Mouse (Mus musculus) thymus, postnatal 4 days (tissue): ENCODE data around the gene Ppp1r9b.
"Not testable (repeated sequence)": the region's sequence is repeated elsewhere in the genome, so short reads cannot be mapped to it uniquely, and the experiment has no call there.

Experiments used
- DNase-seq: peaks from one replicate; pipeline ENCODE4 v3.0.0; 2021

Gene Ppp1r9b

GRCm38 (mm10) chr11:94998041-94998531 is 7.3 kb downstream of the Ppp1r9b start:
- peak; percentile 96 for DNase-seq

DNA sequence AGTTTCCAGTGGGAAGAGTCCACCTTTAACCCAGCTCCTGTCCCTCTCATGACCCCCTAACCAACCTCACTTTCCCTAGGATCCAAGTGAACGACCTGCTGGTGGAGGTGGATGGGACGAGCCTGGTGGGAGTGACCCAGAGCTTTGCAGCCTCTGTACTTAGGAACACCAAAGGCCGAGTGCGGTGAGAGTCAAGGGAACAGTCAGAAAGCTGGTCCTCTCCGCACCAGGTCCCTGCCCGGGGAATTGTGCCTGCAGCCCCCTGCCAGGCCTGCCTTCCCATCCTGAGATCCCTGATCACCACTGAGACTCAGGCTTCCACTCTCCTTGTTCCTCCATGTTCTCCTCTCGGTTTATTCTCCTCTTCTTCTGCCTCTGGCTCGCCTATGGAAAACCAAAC is 9.3 kb downstream of the Ppp1r9b start:
- DNase-seq = peak; percentile 56

GRCm38 (mm10) chr11:95000548-95000947 is 9.7 kb downstream of the Ppp1r9b start:
- peak; percentile 76 for DNase-seq

DNA sequence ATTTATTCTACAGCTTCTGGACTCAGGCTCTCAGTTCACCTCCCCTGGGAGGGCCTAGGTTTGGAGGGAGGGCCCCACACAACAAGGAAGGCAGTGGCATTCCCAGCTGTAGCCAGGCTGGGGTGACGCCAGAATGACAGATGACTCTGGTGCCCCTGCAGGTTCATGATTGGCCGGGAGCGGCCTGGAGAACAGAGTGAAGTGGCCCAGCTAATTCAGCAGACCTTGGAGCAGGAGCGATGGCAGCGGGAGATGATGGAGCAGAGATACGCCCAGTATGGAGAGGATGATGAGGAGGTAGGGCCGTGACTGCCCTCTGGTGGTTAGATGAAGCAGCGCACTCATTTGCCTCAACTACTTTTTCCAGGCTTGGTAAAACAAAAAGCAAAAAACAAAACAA is 10.2 kb downstream of the Ppp1r9b start:
- DNase-seq = peak; percentile 80

GRCm38 (mm10) chr11:95001584-95002347 is 10.9 kb downstream of the Ppp1r9b start:
- peak; percentile 20 for DNase-seq

- no peak for DNase-seq
Observed at GRCm38 (mm10) chr11:95002705-95003104, 11.9 kb downstream of the Ppp1r9b start.

DNA sequence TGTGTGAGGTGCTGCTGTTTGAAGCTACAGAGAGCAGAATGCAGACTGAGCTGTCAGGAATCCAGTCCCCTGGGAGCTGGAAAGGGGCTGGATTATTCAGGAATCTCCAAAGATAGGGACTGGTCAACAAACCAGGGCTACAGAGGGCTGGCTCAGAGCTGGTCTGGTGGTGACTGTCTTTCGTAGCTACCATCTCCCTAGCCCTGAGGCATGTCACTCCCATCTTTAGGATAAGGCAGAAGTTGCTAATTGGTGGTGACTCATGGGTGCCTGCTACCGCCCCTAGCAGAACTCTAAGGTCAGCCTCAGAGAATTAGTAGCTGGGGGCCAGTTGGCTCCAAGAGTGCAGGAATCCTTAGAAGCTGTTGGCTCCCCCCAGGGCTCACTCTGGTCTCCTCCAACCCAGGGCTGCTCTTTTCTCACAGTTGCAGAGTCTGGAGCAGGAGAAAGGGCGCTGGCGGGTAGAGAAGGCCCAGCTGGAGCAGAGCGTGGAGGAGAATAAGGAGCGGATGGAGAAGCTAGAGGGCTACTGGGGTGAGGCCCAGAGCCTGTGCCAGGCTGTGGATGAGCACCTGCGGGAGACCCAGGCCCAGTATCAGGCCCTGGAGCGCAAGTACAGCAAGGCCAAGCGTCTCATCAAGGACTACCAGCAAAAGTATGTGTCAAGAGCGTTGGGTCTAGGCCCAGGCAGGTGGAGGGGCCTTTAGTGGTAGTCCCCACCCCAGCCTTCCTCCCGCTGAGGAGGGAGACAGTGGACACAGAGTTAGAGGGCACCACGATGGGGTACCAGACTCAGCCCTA is 13.5 kb downstream of the Ppp1r9b start:
- no peak for DNase-seq

DNA sequence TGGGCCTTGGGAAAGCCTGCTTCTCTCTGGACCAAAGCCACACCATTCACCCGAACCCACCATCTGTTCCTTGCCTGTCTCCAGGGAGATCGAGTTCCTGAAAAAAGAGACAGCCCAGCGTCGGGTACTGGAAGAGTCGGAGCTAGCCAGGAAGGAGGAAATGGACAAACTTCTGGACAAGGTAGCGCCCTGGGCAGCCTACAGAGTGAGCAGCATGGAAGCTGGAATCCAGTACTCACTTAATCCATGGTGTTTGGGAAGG is 14.0 kb downstream of the Ppp1r9b start:
- no peak for DNase-seq

DNA sequence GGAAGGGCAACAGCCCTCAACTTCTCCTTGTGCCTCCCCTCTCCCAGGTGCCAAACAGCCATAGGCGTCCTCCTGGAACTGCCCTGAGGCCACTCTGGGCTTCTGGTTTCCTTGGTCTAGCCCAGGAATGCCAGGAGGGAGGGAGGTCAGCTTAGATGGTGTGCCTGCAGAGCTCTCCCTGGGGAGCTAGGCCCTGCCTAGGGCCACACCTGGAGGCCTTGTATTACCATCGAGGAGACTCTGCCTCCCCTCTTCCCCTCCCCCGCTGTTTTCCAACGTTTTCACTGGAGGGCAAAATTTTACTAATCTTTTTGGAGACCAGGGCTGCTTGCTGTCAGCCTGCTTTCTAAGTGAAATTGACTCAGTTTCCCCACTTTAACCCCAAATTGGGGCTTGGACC is 15.2 kb downstream of the Ppp1r9b start:
- peak; percentile 37 for DNase-seq

- DNase-seq = peak; percentile 87
Observed at GRCm38 (mm10) chr11:95006525-95007219, 15.8 kb downstream of the Ppp1r9b start.

GRCm38 (mm10) chr11:95007418-95007817 is 16.6 kb downstream of the Ppp1r9b start:
- DNase-seq = no peak

GRCm38 (mm10) chr11:95008661-95009628 is 18.1 kb downstream of the Ppp1r9b start:
- no peak for DNase-seq

- DNase-seq = peak; percentile 42
Observed at GRCm38 (mm10) chr11:95009629-95010014, 18.8 kb downstream of the Ppp1r9b start, which contains the start of gene Samd14. TSS of gene Samd14 (plus strand) at chr11:95009879.

- peak; percentile 34 for DNase-seq
Observed at GRCm38 (mm10) chr11:95010141-95010739, 19.4 kb downstream of the Ppp1r9b start.

- DNase-seq = not testable (repeated sequence)
Observed at GRCm38 (mm10) chr11:95010841-95011403, 20.1 kb downstream of the Ppp1r9b start.

DNA sequence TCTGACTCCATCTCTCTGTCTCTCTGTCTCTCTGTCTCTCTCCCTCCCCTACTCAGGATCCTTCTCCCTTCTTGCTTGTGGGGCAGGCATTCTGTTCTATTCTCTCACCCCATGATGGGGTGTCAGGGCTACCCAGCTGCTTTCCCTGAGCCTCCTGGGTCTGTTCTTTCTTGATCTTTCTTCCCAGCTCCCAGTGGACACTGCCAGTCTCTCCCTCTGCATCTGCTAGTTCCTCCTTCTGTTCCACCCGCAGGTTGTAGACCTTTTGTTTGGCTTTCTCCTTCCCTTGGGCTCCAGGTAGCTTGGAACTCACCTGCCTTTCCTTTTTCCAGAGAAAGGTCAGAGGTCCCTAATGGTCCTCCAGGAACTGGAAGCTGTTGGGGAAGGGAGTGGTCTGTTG is 20.6 kb downstream of the Ppp1r9b start:
- DNase-seq = no peak

DNA sequence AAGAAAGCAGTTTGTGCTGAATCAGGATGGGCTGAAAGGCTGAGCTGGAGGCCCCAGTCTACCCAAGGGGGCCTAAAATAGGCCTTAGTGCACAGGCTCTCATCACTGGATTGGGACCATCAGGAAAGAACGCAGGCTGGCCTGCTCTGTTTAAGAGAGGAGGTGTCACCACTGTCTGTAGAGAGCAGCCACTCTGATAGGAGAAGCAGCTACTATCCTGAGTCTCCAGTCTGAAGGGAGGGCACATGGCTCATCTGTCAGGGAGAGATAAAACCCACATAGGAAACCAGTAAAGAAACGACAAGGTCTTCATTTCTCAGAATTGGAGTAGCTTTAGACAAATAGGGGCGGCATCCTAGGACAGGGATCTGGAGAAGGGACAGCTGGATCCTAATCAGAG is 21.2 kb downstream of the Ppp1r9b start:
- DNase-seq = no peak

DNA sequence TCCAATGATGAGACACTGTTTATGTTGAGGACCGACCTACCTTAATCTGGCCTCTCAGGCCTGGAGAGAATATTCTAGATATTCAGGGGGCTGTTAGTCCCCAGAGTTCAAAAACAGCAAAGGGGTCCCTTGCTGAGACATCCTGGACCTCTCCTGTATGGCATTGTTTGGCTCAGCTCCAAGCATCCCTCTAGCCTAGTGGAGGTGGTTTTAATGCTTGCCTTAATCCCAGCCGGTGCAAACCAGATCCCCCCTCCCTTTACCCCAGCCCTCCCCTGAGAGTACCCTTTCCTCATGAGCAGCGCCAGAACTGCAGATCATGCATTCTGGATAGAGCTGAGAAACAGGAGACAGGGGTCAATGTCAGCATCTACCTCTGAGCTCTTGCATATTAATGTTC is 21.7 kb downstream of the Ppp1r9b start:
- DNase-seq = no peak

GRCm38 (mm10) chr11:95015484-95015883 is 24.6 kb downstream of the Ppp1r9b start:
- no peak for DNase-seq

- peak; percentile 38 for DNase-seq
Observed at GRCm38 (mm10) chr11:95022237-95022992, 31.6 kb downstream of the Ppp1r9b start.

DNA sequence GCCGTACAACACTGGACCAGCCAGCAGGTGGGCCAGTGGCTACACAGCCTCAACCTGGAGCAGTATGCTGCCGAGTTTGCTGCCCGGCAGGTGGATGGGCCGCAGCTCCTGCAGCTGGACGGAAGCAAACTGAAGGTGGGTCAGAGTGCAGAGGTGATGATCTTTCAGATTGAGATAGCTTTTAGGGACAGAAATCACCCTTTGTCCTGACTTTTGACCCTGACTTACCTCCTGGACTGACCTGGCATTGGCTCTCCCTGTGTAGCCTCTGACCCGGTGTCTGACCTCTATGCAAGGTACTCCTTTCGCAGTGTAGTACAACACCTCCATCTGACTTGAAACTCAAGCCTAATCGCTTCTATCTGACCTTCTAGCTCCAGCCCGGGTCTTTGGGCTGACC is 32.6 kb downstream of the Ppp1r9b start:
- DNase-seq = no peak
